Mouse (Mus musculus): ENCODE measurements around the gene Ubqln5.
A peak's percentile ranks its signal among the peaks of the same experiment; 100 is the strongest.

Gene Ubqln5

DNA sequence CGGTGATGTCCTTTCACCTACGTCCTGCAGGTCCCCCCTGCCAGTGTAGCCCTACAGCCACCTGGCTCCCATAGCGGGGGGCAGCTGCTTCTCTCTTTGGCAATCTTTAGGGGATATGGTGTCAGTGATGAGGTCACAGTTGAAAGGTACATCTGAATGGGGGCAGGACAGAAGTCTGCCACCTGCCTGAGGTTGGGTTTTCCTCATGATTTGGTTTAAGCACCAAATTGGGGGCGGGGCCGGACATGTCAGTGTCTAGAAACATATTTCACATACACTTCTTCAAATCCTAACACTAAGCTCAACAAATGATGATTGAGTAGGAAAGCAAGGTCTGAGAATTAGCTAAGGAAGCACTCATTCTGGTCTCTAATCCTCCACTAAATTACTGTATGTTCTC, at the start of gene Ubqln5:
Gene Ubqln5 (minus strand): TSS at position 101 of the 400 bp plus-strand sequence.
- no peak for DNase-seq

GRCm38 (mm10) chr7:104179074-104179473, 49.4 kb upstream of the Ubqln5 start:
- no peak for DNase-seq

GRCm38 (mm10) chr7:104178422-104179054, 48.9 kb upstream of the Ubqln5 start:
- no peak for DNase-seq

DNA sequence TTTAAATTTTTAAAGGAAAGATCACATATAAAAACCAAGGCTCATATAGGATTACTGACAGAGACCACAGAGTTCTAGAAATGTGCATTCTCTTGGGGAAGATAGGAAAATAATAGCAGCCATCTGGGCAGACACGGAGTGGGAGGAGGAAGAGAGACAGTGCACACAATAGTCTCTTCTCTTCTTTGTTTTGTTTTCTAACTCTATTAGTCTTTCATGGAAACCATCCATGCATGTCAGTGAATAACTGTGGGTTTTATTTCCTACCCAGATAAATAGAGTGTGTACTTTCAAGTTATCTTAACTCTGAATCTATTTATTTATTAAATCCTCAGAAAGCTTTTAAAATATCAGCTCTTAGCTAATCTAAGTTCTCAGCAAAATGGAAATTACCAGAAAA, 45.5 kb upstream of the Ubqln5 start:
- no peak for DNase-seq

DNA sequence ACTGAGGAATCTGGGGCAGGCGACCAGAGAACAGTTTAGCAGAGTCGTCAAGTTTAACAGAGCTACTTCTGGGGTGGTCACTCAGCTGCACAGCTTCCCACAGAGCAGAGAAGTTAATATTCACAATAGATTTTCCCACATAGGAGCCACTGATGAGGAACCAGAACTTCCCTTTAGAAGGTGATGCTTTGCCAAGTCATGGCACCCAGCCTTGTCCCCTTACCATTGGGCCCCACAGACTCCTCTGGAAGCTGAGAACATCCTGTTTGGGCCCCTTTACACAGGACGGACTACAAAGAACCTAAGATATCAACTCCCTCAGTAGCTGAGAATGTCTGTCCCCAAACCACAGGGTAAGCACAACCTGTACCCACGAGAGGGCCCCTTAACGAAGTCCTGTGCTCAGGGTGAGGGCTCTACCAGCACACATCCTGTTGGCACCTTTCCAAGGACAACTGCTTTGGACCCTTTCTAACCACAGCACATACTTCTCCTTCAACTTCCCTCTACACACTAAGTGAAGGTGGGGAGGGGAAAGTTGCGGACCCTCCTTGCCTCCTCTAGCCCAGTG, 40.1 kb upstream of the Ubqln5 start:
- DNase-seq: peak in 1 of 2 experiments; percentile 9

DNA sequence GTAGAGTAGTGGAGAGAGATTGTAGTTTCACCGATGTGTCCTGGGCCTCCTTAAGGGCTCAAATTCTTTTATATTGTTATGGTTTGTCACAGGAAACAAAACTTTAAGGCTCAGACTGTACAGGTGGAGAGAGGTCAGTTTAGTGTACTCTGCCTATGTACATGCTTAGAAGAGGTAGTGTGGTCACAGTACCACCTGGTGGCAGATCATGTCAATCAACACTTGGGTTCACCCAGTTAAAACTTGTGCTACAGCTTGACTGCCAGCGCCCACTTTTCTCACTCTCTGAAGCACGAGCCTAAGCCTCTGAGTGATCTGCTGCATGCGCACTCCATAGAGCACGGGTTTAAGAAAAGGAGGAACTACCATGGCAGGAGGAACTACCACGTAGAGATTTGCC, 37.5 kb upstream of the Ubqln5 start:
- DNase-seq: no peak

GRCm38 (mm10) chr7:104150456-104150855, 20.8 kb upstream of the Ubqln5 start, which contains the start of gene Ubqlnl:
TSS of gene Ubqlnl (minus strand) at chr7:104150556.
- no peak for DNase-seq

- DNase-seq: no peak
Observed at GRCm38 (mm10) chr7:104143179-104143578, 13.6 kb upstream of the Ubqln5 start, which contains the start of gene Ubqln3. TSS of gene Ubqln3 (minus strand) at chr7:104143279.

DNA sequence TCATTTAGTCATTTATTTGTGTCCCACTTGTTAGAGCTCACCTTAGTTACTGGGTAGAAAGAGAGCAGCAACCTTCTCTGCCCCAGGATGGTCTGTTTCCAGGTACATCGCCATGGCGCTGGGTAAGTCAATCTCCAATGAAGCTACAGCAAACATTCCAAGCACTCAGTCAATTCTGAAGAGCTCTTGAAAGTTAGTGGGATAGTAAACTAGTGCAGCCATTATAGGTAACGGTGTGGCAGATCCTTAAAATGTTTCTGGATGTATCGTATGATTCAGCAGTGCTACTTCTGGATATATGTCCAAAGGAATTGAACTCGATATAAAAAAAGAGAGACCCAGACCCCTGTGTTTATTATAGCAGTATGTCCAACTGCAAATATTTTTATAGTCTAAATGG, 7.7 kb upstream of the Ubqln5 start, which contains the start of gene Olfr643:
Gene Olfr643 (minus strand): TSS at position 101 of the 400 bp plus-strand sequence.
- DNase-seq: no peak

DNA sequence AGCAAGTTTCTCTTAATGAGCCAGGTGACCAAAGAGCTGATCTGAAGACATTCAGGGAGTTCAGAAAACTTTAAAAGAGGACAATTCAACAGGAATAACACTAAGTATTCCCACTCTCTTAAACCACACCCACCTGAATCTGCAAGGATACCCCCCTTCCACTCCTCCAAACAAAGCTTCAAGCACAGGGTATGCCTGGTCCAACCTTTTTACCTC, 25.0 kb downstream of the Ubqln5 start, which contains the start of gene Olfr646:
Gene Olfr646 (plus strand): TSS at position 117 of the 216 bp plus-strand sequence.
- no peak for DNase-seq

GRCm38 (mm10) chr7:104103913-104104756, 25.5 kb downstream of the Ubqln5 start:
- DNase-seq: no peak

DNA sequence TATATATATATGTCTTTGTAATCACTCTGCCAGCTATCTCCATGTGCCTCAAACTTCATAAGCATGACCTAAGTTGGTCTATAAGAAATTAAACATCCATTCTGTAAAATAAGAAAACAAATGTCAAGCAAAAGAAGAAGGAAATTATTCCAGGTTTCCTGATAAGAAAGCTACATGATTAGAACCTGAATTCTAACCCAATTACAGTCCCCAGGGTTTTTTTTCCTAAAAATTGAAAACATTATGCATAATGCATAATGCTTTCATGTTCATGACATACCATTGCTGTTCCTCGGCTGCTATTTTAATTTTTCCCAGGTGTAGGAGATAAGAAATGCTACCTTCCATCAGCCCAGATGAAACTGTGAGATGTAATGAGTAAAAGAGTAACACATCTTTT, 44.3 kb downstream of the Ubqln5 start, which contains the start of gene Olfr645:
Gene Olfr645 (minus strand): TSS at position 101 of the 400 bp plus-strand sequence.
- DNase-seq: no peak
